Mouse (Mus musculus): ENCODE data around the gene Sarm1. TPM values are rescaled to one million over a fixed set of nuclear protein-coding genes. Genes with fewer than 3 reads are reported as not detected.

Sarm1 gene
- polyA plus RNA-seq, 1 experiment from 2014 or later = 0.14 TPM

- TF ChIP-seq EP300 (IDR thresholded peaks at IDR 0.05; ENCODE audit: low read depth) (no peak), CTCF (IDR thresholded peaks at IDR 0.05; ENCODE audit: low read depth) (no peak)
- H3K9ac ChIP-seq (replicated peaks) = no peak overlapping the region
- no peaks in the 10 kb centered on the region for H3K36me3 ChIP-seq (replicated peaks; ENCODE audit: insufficient read depth, low read length)
- ATAC-seq = no peak
- H3K9me3 ChIP-seq (ENCODE audit: low read length) = no peaks in the 10 kb centered on the region
- no peak overlapping the region for H3K27ac ChIP-seq (ENCODE audit: low read depth)
- no peaks in the 10 kb centered on the region for H3K27me3 ChIP-seq (ENCODE audit: insufficient read depth, low read length)
- peaks cover 4% of the 10 kb centered on the region; the same call in 1 of the 2 replicates for H3K4me1 ChIP-seq (ENCODE audit: insufficient read depth)
- H3K4me2 ChIP-seq (ENCODE audit: low read depth, low read length) = no peak overlapping the region
- no peak for DNase-seq
- 42% methylated on average over 4 of the region's 4 CpGs for WGBS (ENCODE audit: insufficient replicate concordance)
- H3K4me3 ChIP-seq (ENCODE audit: low read depth, low read length) = no peak overlapping the region
Observed at GRCm38 (mm10) chr11:78434052-78434451, 63.5 kb downstream of the Sarm1 start.

GRCm38 (mm10) chr11:78431176-78431575 lies 66.4 kb downstream of the Sarm1 start:
- TF ChIP-seq CTCF (IDR thresholded peaks at IDR 0.05; ENCODE audit: low read depth) (no peak), EP300 (IDR thresholded peaks at IDR 0.05; ENCODE audit: low read depth) (no peak)
- Histone ChIP-seq H3K27me3 (ENCODE audit: insufficient read depth, low read length) (no peaks in the 10 kb centered on the region; the same call in 1 of the 2 replicates), H3K4me3 (ENCODE audit: low read depth, low read length) (no peak overlapping the region), H3K4me2 (ENCODE audit: low read depth, low read length) (no peak overlapping the region), H3K36me3 (replicated peaks; ENCODE audit: insufficient read depth, low read length) (no peaks in the 10 kb centered on the region), H3K9me3 (ENCODE audit: low read length) (no peaks in the 10 kb centered on the region), H3K9ac (replicated peaks) (no peak overlapping the region), H3K4me1 (ENCODE audit: insufficient read depth) (peaks cover 4% of the 10 kb centered on the region), H3K27ac (ENCODE audit: low read depth) (no peak overlapping the region)
- 81% methylated on average over 10 of the region's 10 CpGs for WGBS (ENCODE audit: insufficient replicate concordance)
- ATAC-seq (no peak), DNase-seq (no peak)

- TF ChIP-seq EP300 (IDR thresholded peaks at IDR 0.05; ENCODE audit: low read depth) = no peak
Observed at GRCm38 (mm10) chr11:78430195-78430878, 67.2 kb downstream of the Sarm1 start.

GRCm38 (mm10) chr11:78428309-78428708 lies 69.2 kb downstream of the Sarm1 start:
- Histone ChIP-seq H3K4me2 (ENCODE audit: low read depth, low read length) (no peak overlapping the region), H3K36me3 (replicated peaks; ENCODE audit: insufficient read depth, low read length) (no peaks in the 10 kb centered on the region), H3K4me1 (ENCODE audit: insufficient read depth) (no peaks in the 10 kb centered on the region; the same call in 1 of the 2 replicates), H3K27me3 (ENCODE audit: insufficient read depth, low read length) (no peaks in the 10 kb centered on the region; the same call in 1 of the 2 replicates), H3K9me3 (ENCODE audit: low read length) (no peaks in the 10 kb centered on the region), H3K9ac (replicated peaks) (no peak overlapping the region), H3K4me3 (ENCODE audit: low read depth, low read length) (no peak overlapping the region), H3K27ac (ENCODE audit: low read depth) (no peak overlapping the region)
- 69% methylated on average over 5 of the region's 5 CpGs for WGBS (ENCODE audit: insufficient replicate concordance)
- no peak for TF ChIP-seq EP300 (IDR thresholded peaks at IDR 0.05; ENCODE audit: low read depth)
- no peak for TF ChIP-seq CTCF (IDR thresholded peaks at IDR 0.05; ENCODE audit: low read depth)
- DNase-seq = no peak
- no peak for ATAC-seq

More at GRCm38 (mm10) chr11:78430195-78430878, 67.2 kb downstream of the Sarm1 start:
- ATAC-seq (no peak), DNase-seq (no peak)
- Histone ChIP-seq H3K4me1 (ENCODE audit: insufficient read depth) (no peaks in the 10 kb centered on the region; the same call in 1 of the 2 replicates), H3K4me3 (ENCODE audit: low read depth, low read length) (no peak overlapping the region), H3K27me3 (ENCODE audit: insufficient read depth, low read length) (no peaks in the 10 kb centered on the region; the same call in 1 of the 2 replicates), H3K36me3 (replicated peaks; ENCODE audit: insufficient read depth, low read length) (no peaks in the 10 kb centered on the region), H3K9me3 (ENCODE audit: low read length) (no peaks in the 10 kb centered on the region), H3K9ac (replicated peaks) (no peak overlapping the region), H3K27ac (ENCODE audit: low read depth) (no peak overlapping the region), H3K4me2 (ENCODE audit: low read depth, low read length) (no peak overlapping the region)
- 50% methylated on average over 11 of the region's 11 CpGs for WGBS (ENCODE audit: insufficient replicate concordance)

- H3K27ac ChIP-seq (ENCODE audit: low read depth) = no peak overlapping the region
- no peaks in the 10 kb centered on the region for H3K9me3 ChIP-seq (ENCODE audit: low read length)
- no peaks in the 10 kb centered on the region for H3K36me3 ChIP-seq (replicated peaks; ENCODE audit: insufficient read depth, low read length)
- no peaks in the 10 kb centered on the region; the same call in 1 of the 2 replicates for H3K27me3 ChIP-seq (ENCODE audit: insufficient read depth, low read length)
- no peak overlapping the region for H3K4me3 ChIP-seq (ENCODE audit: low read depth, low read length)
- H3K9ac ChIP-seq (replicated peaks) = no peak overlapping the region
- no peak overlapping the region for H3K4me2 ChIP-seq (ENCODE audit: low read depth, low read length)
- ATAC-seq = no peak; the same call in 1 of the 2 replicates
- H3K4me1 ChIP-seq (ENCODE audit: insufficient read depth) = peaks cover 1% of the 10 kb centered on the region
- 71% methylated on average over 6 of the region's 6 CpGs for WGBS (ENCODE audit: insufficient replicate concordance)
- TF ChIP-seq EP300 (IDR thresholded peaks at IDR 0.05; ENCODE audit: low read depth) (no peak), CTCF (IDR thresholded peaks at IDR 0.05; ENCODE audit: low read depth) (no peak)
- DNase-seq = peak; percentile 34
Observed at GRCm38 (mm10) chr11:78427655-78428054, 69.9 kb downstream of the Sarm1 start.

GRCm38 (mm10) chr11:78425572-78425971 lies 72.0 kb downstream of the Sarm1 start:
- TF ChIP-seq EP300 (IDR thresholded peaks at IDR 0.05; ENCODE audit: low read depth) (no peak), CTCF (IDR thresholded peaks at IDR 0.05; ENCODE audit: low read depth) (no peak)
- Histone ChIP-seq H3K4me1 (ENCODE audit: insufficient read depth) (peaks cover 10% of the 10 kb centered on the region), H3K36me3 (replicated peaks; ENCODE audit: insufficient read depth, low read length) (no peaks in the 10 kb centered on the region), H3K4me3 (ENCODE audit: low read depth, low read length) (no peak overlapping the region), H3K27me3 (ENCODE audit: insufficient read depth, low read length) (no peaks in the 10 kb centered on the region; the same call in 1 of the 2 replicates), H3K9ac (replicated peaks) (no peak overlapping the region), H3K4me2 (ENCODE audit: low read depth, low read length) (no peak overlapping the region), H3K27ac (ENCODE audit: low read depth) (no peak overlapping the region), H3K9me3 (ENCODE audit: low read length) (no peaks in the 10 kb centered on the region)
- no peak for DNase-seq
- ATAC-seq = no peak
- 79% methylated on average over 1 of the region's 1 CpGs for WGBS (ENCODE audit: insufficient replicate concordance)

Data from liver, postnatal 0 days (tissue).